Mouse (Mus musculus): ENCODE measurements at regions not wholly inside any gene's neighbourhood (a gene's known extent, or its start where the extent isn't known, plus 50 kb on each side); places are given as distances from the start of the nearest gene placed in this dataset.

DNA sequence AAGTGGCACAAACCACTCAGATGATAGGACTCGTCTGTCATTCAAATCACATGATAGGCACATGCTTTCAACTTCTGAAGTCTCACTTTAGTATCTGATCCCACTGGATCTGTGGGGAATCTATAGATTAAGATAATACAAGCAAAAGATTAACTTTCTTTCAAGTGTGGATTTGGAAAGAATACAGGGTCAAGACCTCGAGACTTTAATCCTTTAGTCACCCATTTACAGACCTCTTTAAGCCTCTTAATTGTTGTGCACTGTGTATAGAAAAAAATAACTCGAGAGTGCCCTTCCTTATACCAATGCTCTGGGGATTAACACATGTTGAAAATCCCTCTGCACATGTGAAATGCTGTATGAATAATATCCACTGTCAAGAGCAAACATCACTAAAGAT, 306.7 kb upstream of the Pard3b start:
- no peak for TF ChIP-seq EP300 (IDR thresholded peaks at IDR 0.05; ENCODE audit: low read depth)
- no peak for TF ChIP-seq CTCF (IDR thresholded peaks at IDR 0.05; ENCODE audit: low read depth)
- no peak overlapping the region for H3K9ac ChIP-seq (replicated peaks)
- H3K27me3 ChIP-seq (ENCODE audit: insufficient read depth, low read length), result no peaks in the 10 kb centered on the region
- H3K4me3 ChIP-seq (ENCODE audit: low read depth, low read length), result no peak overlapping the region
- no peaks in the 10 kb centered on the region for H3K4me1 ChIP-seq (ENCODE audit: insufficient read depth)
- WGBS (ENCODE audit: insufficient replicate concordance), result 54% methylated on average over 3 of the region's 3 CpGs
- no peak overlapping the region for H3K27ac ChIP-seq (ENCODE audit: low read depth)
- no peaks in the 10 kb centered on the region for H3K9me3 ChIP-seq (ENCODE audit: low read length)
- H3K4me2 ChIP-seq (ENCODE audit: low read depth, low read length), result no peak overlapping the region
- DNase-seq, result no peak
- no peak for ATAC-seq
- H3K36me3 ChIP-seq (replicated peaks; ENCODE audit: insufficient read depth, low read length), result no peaks in the 10 kb centered on the region

DNA sequence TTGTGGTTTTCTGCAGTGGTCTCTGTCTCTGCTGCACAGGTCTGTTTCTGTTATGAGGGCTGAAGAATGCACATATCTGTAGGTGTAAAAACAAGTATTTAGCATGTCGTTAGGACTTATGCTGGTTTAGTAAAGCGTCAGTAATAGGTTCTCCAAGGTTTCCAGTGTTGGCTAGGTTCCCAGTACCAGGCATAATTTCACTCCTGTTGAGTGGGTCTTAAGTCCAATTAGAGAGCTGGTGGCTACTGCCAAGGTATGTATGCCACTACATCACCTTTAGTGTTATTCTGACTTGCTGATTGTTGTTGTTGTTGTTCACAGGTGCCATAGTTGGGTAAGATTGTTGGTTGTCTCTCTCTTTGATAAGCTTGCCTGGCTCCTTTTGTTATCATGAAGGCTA, 302.3 kb upstream of the Pard3b start:
- ATAC-seq (no peak), DNase-seq (no peak)
- Histone ChIP-seq H3K4me1 (ENCODE audit: insufficient read depth) (no peaks in the 10 kb centered on the region), H3K36me3 (replicated peaks; ENCODE audit: insufficient read depth, low read length) (no peaks in the 10 kb centered on the region), H3K9ac (replicated peaks) (no peak overlapping the region), H3K4me3 (ENCODE audit: low read depth, low read length) (no peak overlapping the region), H3K4me2 (ENCODE audit: low read depth, low read length) (no peak overlapping the region), H3K27ac (ENCODE audit: low read depth) (no peak overlapping the region), H3K27me3 (ENCODE audit: insufficient read depth, low read length) (no peaks in the 10 kb centered on the region), H3K9me3 (ENCODE audit: low read length) (no peaks in the 10 kb centered on the region)
- 73% methylated on average over 2 of the region's 2 CpGs for WGBS (ENCODE audit: insufficient replicate concordance)
- TF ChIP-seq CTCF (IDR thresholded peaks at IDR 0.05; ENCODE audit: low read depth) (no peak), EP300 (IDR thresholded peaks at IDR 0.05; ENCODE audit: low read depth) (no peak)

DNA sequence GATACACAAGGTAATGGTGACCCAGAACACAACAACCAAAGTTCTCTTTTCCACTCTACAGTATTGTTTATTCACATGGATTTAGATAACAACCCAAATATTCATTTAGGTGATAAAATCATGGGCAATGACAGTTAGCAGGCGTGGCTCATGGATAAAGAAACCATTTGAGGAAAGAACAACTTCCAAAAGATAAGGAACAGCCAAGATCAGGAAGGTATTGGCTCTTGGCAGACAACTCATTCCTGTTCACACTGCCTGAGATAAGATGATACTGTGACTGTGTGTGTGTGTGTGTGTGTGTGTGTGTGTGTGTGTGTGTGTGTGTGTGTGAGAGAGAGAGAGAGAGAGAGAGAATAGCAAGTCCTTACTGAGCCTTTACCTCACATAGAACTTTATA, 285.7 kb upstream of the Pard3b start:
- TF ChIP-seq EP300 (IDR thresholded peaks at IDR 0.05; ENCODE audit: low read depth), result no peak
- no peak for TF ChIP-seq CTCF (IDR thresholded peaks at IDR 0.05; ENCODE audit: low read depth)
- H3K4me2 ChIP-seq (ENCODE audit: low read depth, low read length), result no peak overlapping the region
- H3K27me3 ChIP-seq (ENCODE audit: insufficient read depth, low read length), result no peaks in the 10 kb centered on the region
- no peak overlapping the region for H3K9ac ChIP-seq (replicated peaks)
- no peaks in the 10 kb centered on the region for H3K36me3 ChIP-seq (replicated peaks; ENCODE audit: insufficient read depth, low read length)
- no peak overlapping the region for H3K4me3 ChIP-seq (ENCODE audit: low read depth, low read length)
- no peaks in the 10 kb centered on the region for H3K4me1 ChIP-seq (ENCODE audit: insufficient read depth)
- ATAC-seq, result no peak
- H3K9me3 ChIP-seq (ENCODE audit: low read length), result no peaks in the 10 kb centered on the region
- no peak for DNase-seq
- H3K27ac ChIP-seq (ENCODE audit: low read depth), result no peak overlapping the region
- WGBS (ENCODE audit: insufficient replicate concordance), result 48% methylated on average over 1 of the region's 1 CpGs

DNA sequence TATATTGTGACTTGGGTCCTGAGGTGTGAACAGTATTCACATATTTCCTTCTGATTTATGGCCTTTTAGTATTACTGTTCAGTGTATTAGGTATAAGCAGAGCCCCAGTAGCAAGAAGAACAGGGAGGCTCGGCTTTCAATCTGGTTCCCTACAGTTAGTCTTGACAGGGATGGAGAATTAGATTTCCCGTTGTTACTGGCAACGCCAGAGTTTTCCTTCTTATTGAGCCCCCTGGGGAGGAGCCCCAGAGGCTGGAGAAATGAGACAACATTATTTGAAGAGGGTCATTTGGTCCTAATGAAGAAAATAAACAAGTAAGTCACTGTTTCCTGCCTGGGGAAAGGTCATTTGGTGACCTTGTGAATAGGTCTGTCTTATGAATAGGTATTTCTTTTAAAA, 285.1 kb upstream of the Pard3b start:
- no peak for DNase-seq

DNA sequence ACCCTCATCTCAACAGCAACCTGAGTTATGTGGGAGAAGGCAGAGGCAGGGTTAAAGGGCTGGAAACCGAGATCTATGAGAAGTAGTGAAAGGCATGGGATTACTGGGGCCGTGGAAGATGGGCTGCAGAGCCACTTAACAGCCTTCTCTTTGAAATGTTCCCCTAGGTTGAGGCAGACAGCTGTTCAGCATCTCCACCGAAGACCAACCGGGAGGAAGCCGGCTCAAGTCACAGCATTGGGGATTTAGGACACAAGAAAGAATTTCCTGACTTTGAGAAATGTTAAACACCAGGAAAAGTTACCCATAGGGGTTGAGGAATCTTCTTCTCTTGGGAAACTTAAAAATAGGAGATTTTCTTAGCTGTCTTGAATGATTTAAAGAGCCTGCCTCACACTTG, 283.4 kb upstream of the Pard3b start:
- WGBS (ENCODE audit: insufficient replicate concordance), result 59% methylated on average over 5 of the region's 5 CpGs
- TF ChIP-seq CTCF (IDR thresholded peaks at IDR 0.05; ENCODE audit: low read depth), result no peak
- TF ChIP-seq EP300 (IDR thresholded peaks at IDR 0.05; ENCODE audit: low read depth), result no peak
- no peaks in the 10 kb centered on the region for H3K9me3 ChIP-seq (ENCODE audit: low read length)

More for the DNA sequence above, 285.1 kb upstream of the Pard3b start:
- no peaks in the 10 kb centered on the region for H3K4me1 ChIP-seq (ENCODE audit: insufficient read depth)
- no peaks in the 10 kb centered on the region for H3K36me3 ChIP-seq (replicated peaks; ENCODE audit: insufficient read depth, low read length)
- H3K4me2 ChIP-seq (ENCODE audit: low read depth, low read length), result no peak overlapping the region
- H3K27me3 ChIP-seq (ENCODE audit: insufficient read depth, low read length), result no peaks in the 10 kb centered on the region
- 56% methylated on average over 3 of the region's 3 CpGs for WGBS (ENCODE audit: insufficient replicate concordance)
- no peak overlapping the region for H3K4me3 ChIP-seq (ENCODE audit: low read depth, low read length)
- no peak for TF ChIP-seq CTCF (IDR thresholded peaks at IDR 0.05; ENCODE audit: low read depth)
- TF ChIP-seq EP300 (IDR thresholded peaks at IDR 0.05; ENCODE audit: low read depth), result no peak
- no peak overlapping the region for H3K9ac ChIP-seq (replicated peaks)
- no peaks in the 10 kb centered on the region for H3K9me3 ChIP-seq (ENCODE audit: low read length)
- H3K27ac ChIP-seq (ENCODE audit: low read depth), result no peak overlapping the region
- ATAC-seq, result no peak

GRCm38 (mm10) chr1:61359011-61359930, 279.4 kb upstream of the Pard3b start:
- DNase-seq (no peak), ATAC-seq (no peak)
- no peaks in the 10 kb centered on the region for H3K27me3 ChIP-seq (ENCODE audit: insufficient read depth, low read length)
- no peaks in the 10 kb centered on the region for H3K9me3 ChIP-seq (ENCODE audit: low read length)
- no peak overlapping the region for H3K9ac ChIP-seq (replicated peaks)
- H3K4me1 ChIP-seq (ENCODE audit: insufficient read depth), result no peaks in the 10 kb centered on the region
- TF ChIP-seq EP300 (IDR thresholded peaks at IDR 0.05; ENCODE audit: low read depth), result no peak
- no peak for TF ChIP-seq CTCF (IDR thresholded peaks at IDR 0.05; ENCODE audit: low read depth)
- no peak overlapping the region for H3K4me3 ChIP-seq (ENCODE audit: low read depth, low read length)
- WGBS (ENCODE audit: insufficient replicate concordance), result 77% methylated on average over 19 of the region's 19 CpGs
- H3K4me2 ChIP-seq (ENCODE audit: low read depth, low read length), result no peak overlapping the region
- H3K27ac ChIP-seq (ENCODE audit: low read depth), result no peak overlapping the region
- H3K36me3 ChIP-seq (replicated peaks; ENCODE audit: insufficient read depth, low read length), result no peaks in the 10 kb centered on the region

More for the DNA sequence above, 283.4 kb upstream of the Pard3b start:
- no peaks in the 10 kb centered on the region for H3K27me3 ChIP-seq (ENCODE audit: insufficient read depth, low read length)
- H3K4me3 ChIP-seq (ENCODE audit: low read depth, low read length), result no peak overlapping the region
- H3K27ac ChIP-seq (ENCODE audit: low read depth), result no peak overlapping the region
- no peaks in the 10 kb centered on the region for H3K36me3 ChIP-seq (replicated peaks; ENCODE audit: insufficient read depth, low read length)
- no peak overlapping the region for H3K4me2 ChIP-seq (ENCODE audit: low read depth, low read length)
- ATAC-seq, result no peak
- no peak overlapping the region for H3K9ac ChIP-seq (replicated peaks)
- no peak for DNase-seq
- no peaks in the 10 kb centered on the region for H3K4me1 ChIP-seq (ENCODE audit: insufficient read depth)
